In genomic region chr8:123065214-123066100, GRCm38 (mm10) we compare ENCODE assay signal across 8 mouse cellular contexts. TPM values are rescaled to one million over a fixed set of nuclear protein-coding genes. Genes with fewer than 3 reads are reported as not detected.
DNase-seq lines count a peak whose midpoint lies in the region; ATAC-seq and TF ChIP-seq lines count a peak whose summit lies in the region.

No protein-coding gene starts in this region.

- peaks cover 20% of the 10 kb centered on the region; the same call in 1 of the 2 replicates for H3K36me3 ChIP-seq in embryonic facial prominence, embryonic 14.5 days (ENCODE audit: control insufficient read depth, insufficient read depth, low read length)
- H3K36me3 ChIP-seq in limb, embryonic 14.5 days (ENCODE audit: control insufficient read depth, insufficient read depth, low read length), result peaks cover 18% of the 10 kb centered on the region
- no peaks in the 10 kb centered on the region for H3K36me3 ChIP-seq in midbrain, postnatal 0 days (ENCODE audit: insufficient read depth, low read length)

- ATAC-seq in embryonic facial prominence, embryonic 14.5 days (ENCODE audit: low read depth), result peak; percentile 99
- peak; percentile 98 for ATAC-seq in limb, embryonic 14.5 days (ENCODE audit: low FRiP score, low read depth)
- ATAC-seq in midbrain, postnatal 0 days (ENCODE audit: low FRiP score), result peak; percentile 96

- peak overlapping the region; percentile 92 for H3K4me3 ChIP-seq in embryonic facial prominence, embryonic 14.5 days (ENCODE audit: low read depth, low read length)
- H3K4me3 ChIP-seq in limb, embryonic 14.5 days (replicated peaks; ENCODE audit: low read length), result peak overlapping the region; percentile 92
- peak overlapping the region; percentile 97 for H3K4me3 ChIP-seq in midbrain, postnatal 0 days (ENCODE audit: low read depth, low read length)

- TF ChIP-seq POLR2A in limb, embryonic 14.5 days (IDR thresholded peaks at IDR 0.05; ENCODE audit: borderline replicate concordance, extremely low read depth, insufficient read depth, insufficient read length), result peak; percentile 89; the same call in 1 of the 2 replicates

- peak overlapping the region; percentile 93 for H3K9ac ChIP-seq in embryonic facial prominence, embryonic 14.5 days (ENCODE audit: low read depth, low read length)
- peak overlapping the region; percentile 93 for H3K9ac ChIP-seq in limb, embryonic 14.5 days (ENCODE audit: low read depth, low read length, severe bottlenecking)
- H3K9ac ChIP-seq in midbrain, postnatal 0 days (replicated peaks; ENCODE audit: low read length, poor library complexity, severe bottlenecking), result peak overlapping the region; percentile 84

- WGBS in embryonic facial prominence, embryonic 14.5 days, result under 1% methylated on average over 53 of the region's 84 CpGs
- WGBS in limb, embryonic 14.5 days, result under 1% methylated on average over 74 of the region's 84 CpGs
- under 1% methylated on average over 62 of the region's 84 CpGs for WGBS in midbrain, postnatal 0 days

- peak; percentile 95 for DNase-seq in 3T3-L1 (ENCODE audit: low read depth, low spot score)
- DNase-seq in adrenal gland, postnatal 4 days (ENCODE audit: low spot score in 2 of 2), result peak; percentile 91 to 92
- peak; percentile 98 for DNase-seq in embryonic facial prominence, embryonic 14.5 days (ENCODE audit: low spot score)
- DNase-seq in heart, adult 8-10 months (ENCODE audit: low spot score), result peak; percentile 95
- peak; percentile 96 for DNase-seq in kidney, adult 9 months
- DNase-seq in limb, embryonic 14.5 days (ENCODE audit: low spot score), result peak; percentile 95
- DNase-seq in midbrain, postnatal 0 days (ENCODE audit: low spot score), result peak; percentile 98
- DNase-seq in spleen, postnatal 14 days (ENCODE audit: low spot score in 2 of 2), result peak; percentile 92 to 93

- peak overlapping the region; percentile 80 for H3K4me2 ChIP-seq in embryonic facial prominence, embryonic 14.5 days (ENCODE audit: low read depth, low read length)
- peak overlapping the region; percentile 78 for H3K4me2 ChIP-seq in limb, embryonic 14.5 days (replicated peaks; ENCODE audit: low read depth, low read length, severe bottlenecking)
- H3K4me2 ChIP-seq in midbrain, postnatal 0 days (ENCODE audit: low read depth, low read length, poor library complexity, severe bottlenecking), result peak overlapping the region; percentile 67

- peak overlapping the region; percentile 86 for H3K27ac ChIP-seq in embryonic facial prominence, embryonic 14.5 days (replicated peaks; ENCODE audit: low read depth, low read length)
- H3K27ac ChIP-seq in limb, embryonic 14.5 days (replicated peaks; ENCODE audit: low read depth, low read length), result peak overlapping the region; percentile 83
- H3K27ac ChIP-seq in midbrain, postnatal 0 days (ENCODE audit: low read depth, low read length), result peak overlapping the region; percentile 93

- H3K27me3 ChIP-seq in embryonic facial prominence, embryonic 14.5 days (replicated peaks; ENCODE audit: control insufficient read depth, insufficient read depth, low read length), result no peaks in the 10 kb centered on the region
- no peaks in the 10 kb centered on the region for H3K27me3 ChIP-seq in limb, embryonic 14.5 days (ENCODE audit: control insufficient read depth, insufficient read depth, low read length)
- H3K27me3 ChIP-seq in midbrain, postnatal 0 days (ENCODE audit: insufficient read depth, low read length), result no peaks in the 10 kb centered on the region

- peak; percentile 70 for TF ChIP-seq CTCF in midbrain, postnatal 0 days (IDR thresholded peaks at IDR 0.05)

- peaks cover 8% of the 10 kb centered on the region for H3K4me1 ChIP-seq in embryonic facial prominence, embryonic 14.5 days (ENCODE audit: control insufficient read depth, insufficient read depth, low read length)
- peaks cover 12% of the 10 kb centered on the region for H3K4me1 ChIP-seq in limb, embryonic 14.5 days (ENCODE audit: control insufficient read depth, insufficient read depth, low read length)
- peaks cover 5% of the 10 kb centered on the region; the same call in 1 of the 2 replicates for H3K4me1 ChIP-seq in midbrain, postnatal 0 days (ENCODE audit: insufficient read depth, low read length)

- H3K9me3 ChIP-seq in embryonic facial prominence, embryonic 14.5 days (ENCODE audit: control insufficient read depth, low read length), result no peaks in the 10 kb centered on the region
- no peaks in the 10 kb centered on the region for H3K9me3 ChIP-seq in limb, embryonic 14.5 days (ENCODE audit: control insufficient read depth, low read length)
- H3K9me3 ChIP-seq in midbrain, postnatal 0 days (ENCODE audit: low read length), result no peaks in the 10 kb centered on the region

RNA-seq across cellular contexts. Expression of gene Spg7, which starts 2.7 kb away (rescaled TPM):
- total RNA-seq in adrenal gland, postnatal 4 days (2021), result 10 to 100 TPM; 67.6 to 72.6 TPM
- polyA plus RNA-seq in embryonic facial prominence, embryonic 14.5 days (2014; fragmentation: Nextera tagmentation; extraction: Ambion mirVana), result 36.5 and 41.2 TPM in 2 replicates
- 10 to 100 TPM; 86.9 to 99.5 (median 95.3) TPM for total RNA-seq in heart, adult 8-10 months (2022)
- 88.7 and 90.0 TPM in 2 replicates for polyA plus RNA-seq in limb, embryonic 14.5 days (2012; rRNA removed)
- polyA plus RNA-seq in limb, embryonic 14.5 days (2014; fragmentation: Nextera tagmentation; extraction: Ambion mirVana), result 34.8 and 37.5 TPM in 2 replicates
- total RNA-seq in midbrain, postnatal 0 days (2014; rRNA removed), result 47.2 and 64.3 TPM in 2 replicates
- polyA plus RNA-seq in midbrain, postnatal 0 days (2015; fragmentation: Nextera tagmentation; extraction: Ambion mirVana), result 50.1 and 51.3 TPM in 2 replicates

RNA-seq across cellular contexts. Expression of gene Ankrd11, which starts 23.4 kb away (rescaled TPM):
- 100 to 1,000 TPM; 132 TPM for total RNA-seq in adrenal gland, postnatal 4 days (2021)
- 53.5 and 55.0 TPM in 2 replicates for polyA plus RNA-seq in embryonic facial prominence, embryonic 14.5 days (2014; fragmentation: Nextera tagmentation; extraction: Ambion mirVana)
- total RNA-seq in heart, adult 8-10 months (2022), result 10 to 100 TPM; 71.5 to 75.9 (median 75.2) TPM
- 65.3 and 71.3 TPM in 2 replicates for polyA plus RNA-seq in limb, embryonic 14.5 days (2012; rRNA removed)
- 83.7 and 102 TPM in 2 replicates for polyA plus RNA-seq in limb, embryonic 14.5 days (2014; fragmentation: Nextera tagmentation; extraction: Ambion mirVana)
- 92.5 and 98.3 TPM in 2 replicates for total RNA-seq in midbrain, postnatal 0 days (2014; rRNA removed)
- polyA plus RNA-seq in midbrain, postnatal 0 days (2015; fragmentation: Nextera tagmentation; extraction: Ambion mirVana), result 62.2 and 78.7 TPM in 2 replicates

RNA-seq across cellular contexts. Expression of gene Rpl13, which starts 36.7 kb away (rescaled TPM):
- 100 to 1,000 TPM; 895 to 902 TPM for total RNA-seq in adrenal gland, postnatal 4 days (2021)
- 1,761 and 1,789 TPM in 2 replicates for polyA plus RNA-seq in embryonic facial prominence, embryonic 14.5 days (2014; fragmentation: Nextera tagmentation; extraction: Ambion mirVana)
- 100 to 1,000 TPM; 402 to 462 (median 427) TPM for total RNA-seq in heart, adult 8-10 months (2022)
- polyA plus RNA-seq in limb, embryonic 14.5 days (2012; rRNA removed), result 2,823 and 3,226 TPM in 2 replicates
- polyA plus RNA-seq in limb, embryonic 14.5 days (2014; fragmentation: Nextera tagmentation; extraction: Ambion mirVana), result 1,836 and 1,953 TPM in 2 replicates
- 2,117 and 2,785 TPM in 2 replicates for total RNA-seq in midbrain, postnatal 0 days (2014; rRNA removed)
- polyA plus RNA-seq in midbrain, postnatal 0 days (2015; fragmentation: Nextera tagmentation; extraction: Ambion mirVana), result 801 and 821 TPM in 2 replicates

RNA-seq across cellular contexts. Expression of gene Cpne7, which starts 51.7 kb away (rescaled TPM):
- total RNA-seq in adrenal gland, postnatal 4 days (2021), result 1 to 10 TPM; 6.3 to 7.3 TPM
- polyA plus RNA-seq in embryonic facial prominence, embryonic 14.5 days (2014; fragmentation: Nextera tagmentation; extraction: Ambion mirVana), result 1.4 and 2.0 TPM in 2 replicates
- total RNA-seq in heart, adult 8-10 months (2022), result 1 to 10 TPM in 2 of 4 experiments, under 1 TPM in 2; 0.52 to 1.7 (median 0.89) TPM
- 2.6 and 3.0 TPM in 2 replicates for polyA plus RNA-seq in limb, embryonic 14.5 days (2012; rRNA removed)
- polyA plus RNA-seq in limb, embryonic 14.5 days (2014; fragmentation: Nextera tagmentation; extraction: Ambion mirVana), result 0.50 and 0.86 TPM in 2 replicates
- 29.2 and 33.0 TPM in 2 replicates for total RNA-seq in midbrain, postnatal 0 days (2014; rRNA removed)
- 28.0 and 29.1 TPM in 2 replicates for polyA plus RNA-seq in midbrain, postnatal 0 days (2015; fragmentation: Nextera tagmentation; extraction: Ambion mirVana)

Comparison
In these comparisons a context has a peak if more than half of its experiments do, and no peak if none do; other contexts are left out.
1. Peak in every context shown above with its lines: DNase-seq, ATAC-seq, H3K4me3 ChIP-seq and H3K27ac ChIP-seq.